Mouse (Mus musculus) heart, embryonic 15.5 days (tissue): ENCODE measurements around the gene Hyal2. TPM values are rescaled to one million over a fixed set of nuclear protein-coding genes. Genes with fewer than 3 reads are reported as not detected.

ENCODE experiments used
- ATAC-seq: fragments of 200-750 bp; cut with Nextera tagmentation; replicated peaks from 2 replicates; pipeline ENCODE4 v1.8.0; 2017; ENCODE audit warnings: low read depth, moderate TSS enrichment; ENCODE audit not compliant: insufficient number of reproducible peaks, insufficient read depth, low FRiP score
- H3K27ac ChIP-seq: fragments of 300-500 bp; sonication (generic); 2 replicates; pipeline ENCODE4 v1.5.1; 2015; ENCODE audit warnings: mild to moderate bottlenecking, inconsistent platforms
- H3K27me3 ChIP-seq: fragments of 300-500 bp; sonication (generic); 2 replicates; pipeline ENCODE4 v1.6.1; 2015; ENCODE audit warnings: inconsistent platforms
- H3K36me3 ChIP-seq: fragments of 300-500 bp; sonication (generic); 2 replicates; pipeline ENCODE4 v1.6.1; 2015; ENCODE audit warnings: mild to moderate bottlenecking, inconsistent platforms
- H3K4me1 ChIP-seq: fragments of 300-500 bp; sonication (generic); replicated peaks from 2 replicates; pipeline ENCODE4 v1.6.1; 2015; ENCODE audit warnings: inconsistent platforms
- H3K4me2 ChIP-seq: fragments of 300-500 bp; sonication (generic); 2 replicates; pipeline ENCODE4 v1.6.1; 2015; ENCODE audit warnings: inconsistent platforms, mild to moderate bottlenecking, moderate library complexity
- H3K4me3 ChIP-seq: fragments of 300-500 bp; sonication (generic); 2 replicates; pipeline ENCODE4 v1.5.1; 2015; ENCODE audit warnings: mild to moderate bottlenecking, inconsistent platforms
- H3K9ac ChIP-seq: fragments of 300-500 bp; sonication (generic); 2 replicates; pipeline ENCODE4 v1.6.1; 2015; ENCODE audit warnings: mild to moderate bottlenecking, inconsistent platforms
- H3K9me3 ChIP-seq: fragments of 300-500 bp; sonication (generic); replicated peaks from 2 replicates; pipeline ENCODE4 v1.6.1; 2016; ENCODE audit warnings: inconsistent platforms
- WGBS: fragments of 180-500 bp; shearing (Covaris S2); methylation state at CpG from one replicate; pipeline ENCODE4 v1.1.7; 2015; ENCODE audit warnings: mixed read lengths; 5-methylcytosine and 5-hydroxymethylcytosine counted together
- polyA plus RNA-seq: library from polyadenylated mRNA; unstranded; fragments of >200 nt; fragmentation: Nextera tagmentation; extraction: Ambion mirVana; gene quantifications from 2 replicates; pipeline ENCODE4 v1.2.1, GENCODE M21; 2015

Hyal2 gene
- polyA plus RNA-seq, 1 experiment from 2014 or later = 72.2 TPM

- H3K4me2 ChIP-seq = peak within 1 kb of the TSS; percentile 58
- 0 out of 2 replicates have a peak within 1 kb of the TSS, but pooled peaks have one; percentile 11 for H3K27ac ChIP-seq
- H3K9ac ChIP-seq = 0 out of 2 replicates have a peak within 1 kb of the TSS, but pooled peaks have one; percentile 7
- H3K4me3 ChIP-seq = peak within 1 kb of the TSS; percentile 26
- peaks cover 44% of the 10 kb centered on the region for H3K4me1 ChIP-seq
- H3K27me3 ChIP-seq = peaks cover 18% of the 10 kb centered on the region; the same call in 1 of the 2 replicates
- ATAC-seq = peak; percentile 33; the same call in 1 of the 2 replicates
- peaks cover 8% of the 10 kb centered on the region; the same call in 1 of the 2 replicates for H3K36me3 ChIP-seq
- no peaks in the 10 kb centered on the region for H3K9me3 ChIP-seq
- 3% methylated on average over 20 of the region's 20 CpGs for WGBS
Measured at GRCm38 (mm10) chr9:107547026-107547425, 20.7 kb upstream of the Hyal2 start, which contains the start of gene Zmynd10. Zmynd10 (plus strand) TSS chr9:107547298.

- Histone ChIP-seq H3K4me1 (peaks cover 46% of the 10 kb centered on the region), H3K9me3 (no peaks in the 10 kb centered on the region), H3K9ac (no peak overlapping the region), H3K27ac (no peak overlapping the region), H3K27me3 (peaks cover 18% of the 10 kb centered on the region; the same call in 1 of the 2 replicates), H3K36me3 (peaks cover 8% of the 10 kb centered on the region; the same call in 1 of the 2 replicates), H3K4me3 (no peak overlapping the region), H3K4me2 (no peak overlapping the region)
- WGBS = 73% methylated on average over 5 of the region's 5 CpGs
- no peak for ATAC-seq
Measured at GRCm38 (mm10) chr9:107547957-107548356, 19.8 kb upstream of the Hyal2 start.

- peaks cover 8% of the 10 kb centered on the region; the same call in 1 of the 2 replicates for H3K36me3 ChIP-seq
- no peak overlapping the region for H3K4me3 ChIP-seq
- WGBS = 86% methylated on average over 10 of the region's 10 CpGs
- peaks cover 52% of the 10 kb centered on the region for H3K4me1 ChIP-seq
- H3K27me3 ChIP-seq = peaks cover 18% of the 10 kb centered on the region; the same call in 1 of the 2 replicates
- ATAC-seq = no peak
- no peak overlapping the region for H3K27ac ChIP-seq
- H3K4me2 ChIP-seq = no peak overlapping the region
- H3K9ac ChIP-seq = no peak overlapping the region
- H3K9me3 ChIP-seq = no peaks in the 10 kb centered on the region
Measured at GRCm38 (mm10) chr9:107548820-107549219, 18.9 kb upstream of the Hyal2 start.

- ATAC-seq = no peak
- Histone ChIP-seq H3K4me1 (peaks cover 54% of the 10 kb centered on the region), H3K36me3 (peaks cover 2% of the 10 kb centered on the region; the same call in 1 of the 2 replicates), H3K27me3 (peaks cover 18% of the 10 kb centered on the region; the same call in 1 of the 2 replicates), H3K9me3 (no peaks in the 10 kb centered on the region), H3K9ac (no peak overlapping the region), H3K4me2 (no peak overlapping the region), H3K27ac (no peak overlapping the region), H3K4me3 (no peak overlapping the region)
- WGBS = 84% methylated on average over 20 of the region's 20 CpGs
Measured at GRCm38 (mm10) chr9:107549297-107550074, 18.3 kb upstream of the Hyal2 start.

- Histone ChIP-seq H3K4me3 (peak overlapping the region; percentile 57), H3K27ac (peak overlapping the region; percentile 58; the same call in 1 of the 2 replicates), H3K4me1 (peaks cover 54% of the 10 kb centered on the region), H3K9ac (0 out of 2 replicates have a peak overlapping the region, but pooled peaks have one; percentile 63), H3K4me2 (peak overlapping the region; percentile 91), H3K36me3 (no peaks in the 10 kb centered on the region), H3K9me3 (no peaks in the 10 kb centered on the region), H3K27me3 (peaks cover 18% of the 10 kb centered on the region; the same call in 1 of the 2 replicates)
- WGBS = 41% methylated on average over 23 of the region's 23 CpGs
- ATAC-seq = no peak
Measured at GRCm38 (mm10) chr9:107550491-107551116, 17.1 kb upstream of the Hyal2 start.

- H3K4me2 ChIP-seq = peak within 1 kb of the TSS; percentile 91
- peak; percentile 19 for ATAC-seq
- 2% methylated on average over 63 of the region's 63 CpGs for WGBS
- peak within 1 kb of the TSS; percentile 57 for H3K4me3 ChIP-seq
- no peaks in the 10 kb centered on the region for H3K36me3 ChIP-seq
- peaks cover 18% of the 10 kb centered on the region; the same call in 1 of the 2 replicates for H3K27me3 ChIP-seq
- H3K9me3 ChIP-seq = no peaks in the 10 kb centered on the region
- peaks cover 55% of the 10 kb centered on the region for H3K4me1 ChIP-seq
- peak within 1 kb of the TSS; percentile 58 for H3K27ac ChIP-seq
- peak within 1 kb of the TSS; percentile 63 for H3K9ac ChIP-seq
Measured at GRCm38 (mm10) chr9:107551117-107551889, 16.4 kb upstream of the Hyal2 start, which contains the start of gene Rassf1. Rassf1 (plus strand) TSS chr9:107551555.

GRCm38 (mm10) chr9:107551890-107552355, 15.8 kb upstream of the Hyal2 start:
- ATAC-seq = no peak
- peaks cover 18% of the 10 kb centered on the region; the same call in 1 of the 2 replicates for H3K27me3 ChIP-seq
- peak overlapping the region; percentile 63 for H3K9ac ChIP-seq
- 23% methylated on average over 8 of the region's 8 CpGs for WGBS
- peak overlapping the region; percentile 57 for H3K4me3 ChIP-seq
- peaks cover 55% of the 10 kb centered on the region for H3K4me1 ChIP-seq
- no peaks in the 10 kb centered on the region for H3K9me3 ChIP-seq
- no peaks in the 10 kb centered on the region; the same call in 1 of the 2 replicates for H3K36me3 ChIP-seq
- peak overlapping the region; percentile 91 for H3K4me2 ChIP-seq
- H3K27ac ChIP-seq = peak overlapping the region; percentile 58

GRCm38 (mm10) chr9:107552690-107553393, 14.9 kb upstream of the Hyal2 start:
- H3K27ac ChIP-seq = 0 out of 2 replicates have a peak overlapping the region, but pooled peaks have one; percentile 58
- ATAC-seq = no peak
- peaks cover 18% of the 10 kb centered on the region; the same call in 1 of the 2 replicates for H3K27me3 ChIP-seq
- WGBS = 76% methylated on average over 5 of the region's 5 CpGs
- H3K4me1 ChIP-seq = peaks cover 52% of the 10 kb centered on the region
- H3K36me3 ChIP-seq = peaks cover 9% of the 10 kb centered on the region
- no peaks in the 10 kb centered on the region for H3K9me3 ChIP-seq
- no peak overlapping the region; the same call in 1 of the 2 replicates for H3K9ac ChIP-seq
- H3K4me3 ChIP-seq = peak overlapping the region; percentile 77; the same call in 1 of the 2 replicates
- H3K4me2 ChIP-seq = peak overlapping the region; percentile 91

GRCm38 (mm10) chr9:107553541-107554318, 14.0 kb upstream of the Hyal2 start:
- H3K4me2 ChIP-seq = peak overlapping the region; percentile 91
- peak overlapping the region; percentile 77 for H3K27ac ChIP-seq
- ATAC-seq = peak; percentile 29
- 9% methylated on average over 37 of the region's 37 CpGs for WGBS
- H3K27me3 ChIP-seq = peaks cover 14% of the 10 kb centered on the region; the same call in 1 of the 2 replicates
- no peaks in the 10 kb centered on the region for H3K9me3 ChIP-seq
- H3K4me1 ChIP-seq = peaks cover 52% of the 10 kb centered on the region
- H3K4me3 ChIP-seq = peak overlapping the region; percentile 77
- peak overlapping the region; percentile 62 for H3K9ac ChIP-seq
- peaks cover 18% of the 10 kb centered on the region for H3K36me3 ChIP-seq
